Mouse (Mus musculus) limb, embryonic 10.5 days (tissue): ENCODE measurements around the gene Atp13a1. TPM values are rescaled to one million over a fixed set of nuclear protein-coding genes. Genes with fewer than 3 reads are reported as not detected.
A peak's percentile ranks its signal among the peaks of the same experiment; 100 is the strongest.

Experiments used
- DNase-seq: peaks from one replicate; pipeline ENCODE4 v3.0.0-alpha.2; 2017; ENCODE audit warnings: low spot score
- H3K27ac ChIP-seq: fragments of 300-500 bp; sonication (generic); 2 replicates; pipeline ENCODE4 v1.5.1; 2016; ENCODE audit warnings: mild to moderate bottlenecking
- H3K27me3 ChIP-seq: fragments of 300-500 bp; sonication (generic); 2 replicates; pipeline ENCODE4 v1.6.1; 2016; ENCODE audit warnings: low read depth, mild to moderate bottlenecking; ENCODE audit not compliant: poor library complexity, severe bottlenecking
- H3K36me3 ChIP-seq: fragments of 300-500 bp; sonication (generic); 2 replicates; pipeline ENCODE4 v1.6.1; 2016; ENCODE audit warnings: mild to moderate bottlenecking, moderate library complexity
- H3K4me1 ChIP-seq: fragments of 300-500 bp; sonication (generic); 2 replicates; pipeline ENCODE4 v1.6.1; 2016
- H3K4me3 ChIP-seq: fragments of 300-500 bp; sonication (generic); 2 replicates; pipeline ENCODE4 v1.5.1; 2016; ENCODE audit warnings: mild to moderate bottlenecking, moderate library complexity
- H3K9me3 ChIP-seq: fragments of 300-500 bp; sonication (generic); replicated peaks from 2 replicates; pipeline ENCODE4 v1.6.1; 2016; ENCODE audit warnings: mild to moderate bottlenecking
- WGBS: fragments of 180-500 bp; shearing (Covaris S2); methylation state at CpG from one replicate; pipeline ENCODE4 v1.1.7; 2016; 5-methylcytosine and 5-hydroxymethylcytosine counted together
- polyA plus RNA-seq: library from polyadenylated mRNA; unstranded; fragments of >200 nt; fragmentation: Nextera tagmentation; extraction: Ambion mirVana; gene quantifications from 2 replicates; pipeline ENCODE4 v1.2.1, GENCODE M21; 2016

The Atp13a1 gene
- polyA plus RNA-seq, 1 experiment from 2014 or later, result 70.0 TPM

GRCm38 (mm10) chr8:69789731-69790130, 1.2 kb upstream of the Atp13a1 start:
- Histone ChIP-seq H3K36me3 (peaks cover 22% of the 10 kb centered on the region), H3K4me1 (peaks cover 23% of the 10 kb centered on the region), H3K9me3 (no peaks in the 10 kb centered on the region), H3K27me3 (no peaks in the 10 kb centered on the region), H3K4me3 (peak overlapping the region; percentile 100), H3K27ac (no peak overlapping the region)
- 78% methylated on average over 5 of the region's 5 CpGs for WGBS
- peak; percentile 25 for DNase-seq

- Histone ChIP-seq H3K4me3 (peak overlapping the region; percentile 100), H3K36me3 (peaks cover 29% of the 10 kb centered on the region), H3K9me3 (no peaks in the 10 kb centered on the region), H3K4me1 (peaks cover 23% of the 10 kb centered on the region), H3K27ac (peak overlapping the region; percentile 96), H3K27me3 (no peaks in the 10 kb centered on the region)
- no peak for DNase-seq
- WGBS, result 34% methylated on average over 11 of the region's 11 CpGs
Observed at GRCm38 (mm10) chr8:69790364-69790763, 599 bp upstream of the Atp13a1 start.

GRCm38 (mm10) chr8:69791415-69792068, 579 bp downstream of the Atp13a1 start:
- peak; percentile 76 for DNase-seq
- H3K9me3 ChIP-seq, result no peaks in the 10 kb centered on the region
- peaks cover 40% of the 10 kb centered on the region for H3K36me3 ChIP-seq
- H3K27me3 ChIP-seq, result no peaks in the 10 kb centered on the region
- peak overlapping the region; percentile 100 for H3K4me3 ChIP-seq
- H3K27ac ChIP-seq, result peak overlapping the region; percentile 96
- under 1% methylated on average over 48 of the region's 48 CpGs for WGBS
- H3K4me1 ChIP-seq, result peaks cover 23% of the 10 kb centered on the region

GRCm38 (mm10) chr8:69793666-69794065, 2.7 kb downstream of the Atp13a1 start:
- Histone ChIP-seq H3K4me1 (peaks cover 23% of the 10 kb centered on the region), H3K27me3 (no peaks in the 10 kb centered on the region), H3K27ac (no peak overlapping the region), H3K4me3 (no peak overlapping the region), H3K9me3 (no peaks in the 10 kb centered on the region), H3K36me3 (peaks cover 62% of the 10 kb centered on the region)
- 86% methylated on average over 4 of the region's 4 CpGs for WGBS
- DNase-seq, result no peak

- H3K36me3 ChIP-seq, result peaks cover 66% of the 10 kb centered on the region
- H3K9me3 ChIP-seq, result no peaks in the 10 kb centered on the region
- no peak overlapping the region for H3K27ac ChIP-seq
- H3K4me1 ChIP-seq, result peaks cover 23% of the 10 kb centered on the region
- DNase-seq, result no peak
- 94% methylated on average over 3 of the region's 3 CpGs for WGBS
- no peak overlapping the region for H3K4me3 ChIP-seq
- no peaks in the 10 kb centered on the region for H3K27me3 ChIP-seq
Observed at GRCm38 (mm10) chr8:69794096-69794495, 3.1 kb downstream of the Atp13a1 start.

GRCm38 (mm10) chr8:69794901-69795300, 3.9 kb downstream of the Atp13a1 start:
- Histone ChIP-seq H3K4me3 (no peak overlapping the region), H3K9me3 (no peaks in the 10 kb centered on the region), H3K27me3 (no peaks in the 10 kb centered on the region), H3K36me3 (peaks cover 74% of the 10 kb centered on the region), H3K4me1 (peaks cover 19% of the 10 kb centered on the region), H3K27ac (no peak overlapping the region)
- DNase-seq, result no peak
- WGBS, result 98% methylated on average over 6 of the region's 6 CpGs

- no peak overlapping the region for H3K27ac ChIP-seq
Observed at GRCm38 (mm10) chr8:69796721-69797345, 5.9 kb downstream of the Atp13a1 start.

GRCm38 (mm10) chr8:69797661-69798060, 6.7 kb downstream of the Atp13a1 start:
- WGBS, result 91% methylated on average over 10 of the region's 10 CpGs
- H3K4me1 ChIP-seq, result peaks cover 6% of the 10 kb centered on the region
- no peak for DNase-seq
- H3K27me3 ChIP-seq, result no peaks in the 10 kb centered on the region
- H3K27ac ChIP-seq, result no peak overlapping the region
- no peaks in the 10 kb centered on the region for H3K9me3 ChIP-seq
- no peak overlapping the region for H3K4me3 ChIP-seq
- H3K36me3 ChIP-seq, result peaks cover 100% of the 10 kb centered on the region

More at GRCm38 (mm10) chr8:69796721-69797345, 5.9 kb downstream of the Atp13a1 start:
- no peak overlapping the region for H3K4me3 ChIP-seq
- no peaks in the 10 kb centered on the region for H3K27me3 ChIP-seq
- peaks cover 14% of the 10 kb centered on the region for H3K4me1 ChIP-seq
- H3K9me3 ChIP-seq, result no peaks in the 10 kb centered on the region
- WGBS, result 95% methylated on average over 16 of the region's 16 CpGs
- peaks cover 93% of the 10 kb centered on the region for H3K36me3 ChIP-seq
- no peak for DNase-seq

GRCm38 (mm10) chr8:69799261-69799660, 8.3 kb downstream of the Atp13a1 start:
- Histone ChIP-seq H3K4me3 (no peak overlapping the region), H3K4me1 (no peaks in the 10 kb centered on the region), H3K36me3 (peaks cover 100% of the 10 kb centered on the region), H3K27me3 (no peaks in the 10 kb centered on the region), H3K27ac (no peak overlapping the region), H3K9me3 (no peaks in the 10 kb centered on the region)
- WGBS, result 95% methylated on average over 8 of the region's 8 CpGs
- DNase-seq, result no peak

- H3K27ac ChIP-seq, result no peak overlapping the region
- no peaks in the 10 kb centered on the region for H3K4me1 ChIP-seq
- no peaks in the 10 kb centered on the region for H3K27me3 ChIP-seq
- peaks cover 99% of the 10 kb centered on the region for H3K36me3 ChIP-seq
- H3K9me3 ChIP-seq, result no peaks in the 10 kb centered on the region
- H3K4me3 ChIP-seq, result no peak overlapping the region
- 94% methylated on average over 5 of the region's 5 CpGs for WGBS
- DNase-seq, result no peak
Observed at GRCm38 (mm10) chr8:69799946-69800345, 9.0 kb downstream of the Atp13a1 start.

GRCm38 (mm10) chr8:69801796-69802195, 10.8 kb downstream of the Atp13a1 start:
- peaks cover 99% of the 10 kb centered on the region for H3K36me3 ChIP-seq
- H3K4me3 ChIP-seq, result no peak overlapping the region
- no peak overlapping the region for H3K27ac ChIP-seq
- 95% methylated on average over 4 of the region's 4 CpGs for WGBS
- H3K9me3 ChIP-seq, result no peaks in the 10 kb centered on the region
- DNase-seq, result no peak
- H3K4me1 ChIP-seq, result no peaks in the 10 kb centered on the region
- no peaks in the 10 kb centered on the region for H3K27me3 ChIP-seq

GRCm38 (mm10) chr8:69802216-69802615, 11.3 kb downstream of the Atp13a1 start:
- Histone ChIP-seq H3K27ac (no peak overlapping the region), H3K36me3 (peaks cover 99% of the 10 kb centered on the region), H3K9me3 (no peaks in the 10 kb centered on the region), H3K4me3 (no peak overlapping the region), H3K27me3 (no peaks in the 10 kb centered on the region), H3K4me1 (no peaks in the 10 kb centered on the region)
- DNase-seq, result no peak

GRCm38 (mm10) chr8:69803366-69803765, 12.4 kb downstream of the Atp13a1 start:
- no peaks in the 10 kb centered on the region for H3K9me3 ChIP-seq
- no peak overlapping the region for H3K4me3 ChIP-seq
- no peak for DNase-seq
- H3K4me1 ChIP-seq, result peaks cover 2% of the 10 kb centered on the region
- H3K27ac ChIP-seq, result no peak overlapping the region
- peaks cover 99% of the 10 kb centered on the region for H3K36me3 ChIP-seq
- WGBS, result over 99% methylated on average over 7 of the region's 7 CpGs
- no peaks in the 10 kb centered on the region for H3K27me3 ChIP-seq
